Mouse (Mus musculus): ENCODE results near the gene Osbpl8. TPM values are rescaled to one million over a fixed set of nuclear protein-coding genes. Genes with fewer than 3 reads are reported as not detected.

Gene Osbpl8
- polyA plus RNA-seq, 1 experiment from 2014 or later: 6.2 TPM

- H3K4me2 ChIP-seq (ENCODE audit: low read length): no peak overlapping the region
- no peak overlapping the region for H3K27ac ChIP-seq (ENCODE audit: low read depth)
- no peak overlapping the region for H3K9ac ChIP-seq (ENCODE audit: low read length)
- no peaks in the 10 kb centered on the region for H3K4me1 ChIP-seq (replicated peaks; ENCODE audit: control insufficient read depth, insufficient read depth, low read length)
- no peak for DNase-seq (ENCODE audit: low spot score)
- no peak for ATAC-seq (replicated peaks; ENCODE audit: low FRiP score, low TSS enrichment, low read depth)
- WGBS: 84% methylated on average over 3 of the region's 3 CpGs
- no peak overlapping the region for H3K4me3 ChIP-seq (ENCODE audit: low read depth, low read length)
- no peaks in the 10 kb centered on the region for H3K9me3 ChIP-seq (ENCODE audit: control insufficient read depth, low read length)
- no peaks in the 10 kb centered on the region for H3K36me3 ChIP-seq (ENCODE audit: control insufficient read depth, insufficient read depth, low read length)
- H3K27me3 ChIP-seq (replicated peaks; ENCODE audit: control insufficient read depth, insufficient read depth, low read length): no peaks in the 10 kb centered on the region
These were observed 151.4 kb downstream of the Osbpl8 start for GRCm38 (mm10) chr10:111315940-111316339.

- H3K36me3 ChIP-seq (ENCODE audit: control insufficient read depth, insufficient read depth, low read length): no peaks in the 10 kb centered on the region
- no peaks in the 10 kb centered on the region for H3K9me3 ChIP-seq (ENCODE audit: control insufficient read depth, low read length)
- H3K27ac ChIP-seq (ENCODE audit: low read depth): no peak overlapping the region
- DNase-seq (ENCODE audit: low spot score) (no peak), ATAC-seq (replicated peaks; ENCODE audit: low FRiP score, low TSS enrichment, low read depth) (no peak)
- no peak overlapping the region for H3K4me2 ChIP-seq (ENCODE audit: low read length)
- H3K27me3 ChIP-seq (replicated peaks; ENCODE audit: control insufficient read depth, insufficient read depth, low read length): no peaks in the 10 kb centered on the region
- H3K4me1 ChIP-seq (replicated peaks; ENCODE audit: control insufficient read depth, insufficient read depth, low read length): no peaks in the 10 kb centered on the region
- H3K4me3 ChIP-seq (ENCODE audit: low read depth, low read length): no peak overlapping the region
- WGBS: 73% methylated on average over 3 of the region's 3 CpGs
- no peak overlapping the region for H3K9ac ChIP-seq (ENCODE audit: low read length)
These were observed 153.5 kb downstream of the Osbpl8 start for GRCm38 (mm10) chr10:111318021-111318420.

GRCm38 (mm10) chr10:111318805-111319500 lies 154.4 kb downstream of the Osbpl8 start:
- Histone ChIP-seq H3K36me3 (ENCODE audit: control insufficient read depth, insufficient read depth, low read length) (no peaks in the 10 kb centered on the region), H3K4me2 (ENCODE audit: low read length) (no peak overlapping the region), H3K9ac (ENCODE audit: low read length) (no peak overlapping the region), H3K4me1 (replicated peaks; ENCODE audit: control insufficient read depth, insufficient read depth, low read length) (no peaks in the 10 kb centered on the region), H3K9me3 (ENCODE audit: control insufficient read depth, low read length) (no peaks in the 10 kb centered on the region), H3K27me3 (replicated peaks; ENCODE audit: control insufficient read depth, insufficient read depth, low read length) (no peaks in the 10 kb centered on the region), H3K4me3 (ENCODE audit: low read depth, low read length) (no peak overlapping the region), H3K27ac (ENCODE audit: low read depth) (no peak overlapping the region)
- DNase-seq (ENCODE audit: low spot score): no peak
- ATAC-seq (replicated peaks; ENCODE audit: low FRiP score, low TSS enrichment, low read depth): no peak
- 82% methylated on average over 9 of the region's 9 CpGs for WGBS

GRCm38 (mm10) chr10:111320579-111320978 lies 156.0 kb downstream of the Osbpl8 start:
- DNase-seq (ENCODE audit: low spot score) (no peak), ATAC-seq (replicated peaks; ENCODE audit: low FRiP score, low TSS enrichment, low read depth) (no peak)
- Histone ChIP-seq H3K9ac (ENCODE audit: low read length) (no peak overlapping the region), H3K27me3 (replicated peaks; ENCODE audit: control insufficient read depth, insufficient read depth, low read length) (no peaks in the 10 kb centered on the region), H3K4me2 (ENCODE audit: low read length) (no peak overlapping the region), H3K27ac (ENCODE audit: low read depth) (no peak overlapping the region), H3K4me1 (replicated peaks; ENCODE audit: control insufficient read depth, insufficient read depth, low read length) (no peaks in the 10 kb centered on the region), H3K9me3 (ENCODE audit: control insufficient read depth, low read length) (no peaks in the 10 kb centered on the region), H3K4me3 (ENCODE audit: low read depth, low read length) (no peak overlapping the region), H3K36me3 (ENCODE audit: control insufficient read depth, insufficient read depth, low read length) (no peaks in the 10 kb centered on the region)

- DNase-seq (ENCODE audit: low spot score) (no peak), ATAC-seq (replicated peaks; ENCODE audit: low FRiP score, low TSS enrichment, low read depth) (no peak)
- Histone ChIP-seq H3K4me1 (replicated peaks; ENCODE audit: control insufficient read depth, insufficient read depth, low read length) (no peaks in the 10 kb centered on the region), H3K9ac (ENCODE audit: low read length) (no peak overlapping the region), H3K27ac (ENCODE audit: low read depth) (no peak overlapping the region), H3K27me3 (replicated peaks; ENCODE audit: control insufficient read depth, insufficient read depth, low read length) (no peaks in the 10 kb centered on the region), H3K9me3 (ENCODE audit: control insufficient read depth, low read length) (no peaks in the 10 kb centered on the region), H3K4me3 (ENCODE audit: low read depth, low read length) (no peak overlapping the region), H3K4me2 (ENCODE audit: low read length) (no peak overlapping the region), H3K36me3 (ENCODE audit: control insufficient read depth, insufficient read depth, low read length) (no peaks in the 10 kb centered on the region)
- 73% methylated on average over 4 of the region's 4 CpGs for WGBS
These were observed 163.4 kb downstream of the Osbpl8 start for GRCm38 (mm10) chr10:111327957-111328356.

GRCm38 (mm10) chr10:111329326-111329725 lies 164.8 kb downstream of the Osbpl8 start:
- no peaks in the 10 kb centered on the region for H3K9me3 ChIP-seq (ENCODE audit: control insufficient read depth, low read length)
- no peak overlapping the region for H3K4me3 ChIP-seq (ENCODE audit: low read depth, low read length)
- no peak overlapping the region for H3K4me2 ChIP-seq (ENCODE audit: low read length)
- no peak overlapping the region for H3K9ac ChIP-seq (ENCODE audit: low read length)
- H3K4me1 ChIP-seq (replicated peaks; ENCODE audit: control insufficient read depth, insufficient read depth, low read length): no peaks in the 10 kb centered on the region
- no peaks in the 10 kb centered on the region for H3K36me3 ChIP-seq (ENCODE audit: control insufficient read depth, insufficient read depth, low read length)
- no peaks in the 10 kb centered on the region for H3K27me3 ChIP-seq (replicated peaks; ENCODE audit: control insufficient read depth, insufficient read depth, low read length)
- DNase-seq (ENCODE audit: low spot score): no peak
- no peak overlapping the region for H3K27ac ChIP-seq (ENCODE audit: low read depth)
- ATAC-seq (replicated peaks; ENCODE audit: low FRiP score, low TSS enrichment, low read depth): no peak
- 85% methylated on average over 5 of the region's 5 CpGs for WGBS

GRCm38 (mm10) chr10:111334902-111335301 lies 170.3 kb downstream of the Osbpl8 start:
- 95% methylated on average over 2 of the region's 2 CpGs for WGBS
- Histone ChIP-seq H3K36me3 (ENCODE audit: control insufficient read depth, insufficient read depth, low read length) (no peaks in the 10 kb centered on the region), H3K27me3 (replicated peaks; ENCODE audit: control insufficient read depth, insufficient read depth, low read length) (no peaks in the 10 kb centered on the region), H3K4me3 (ENCODE audit: low read depth, low read length) (no peak overlapping the region), H3K4me1 (replicated peaks; ENCODE audit: control insufficient read depth, insufficient read depth, low read length) (0 out of 2 replicates have a peak, but pooled peaks cover 3% of the 10 kb centered on the region), H3K4me2 (ENCODE audit: low read length) (no peak overlapping the region), H3K9ac (ENCODE audit: low read length) (no peak overlapping the region), H3K9me3 (ENCODE audit: control insufficient read depth, low read length) (no peaks in the 10 kb centered on the region), H3K27ac (ENCODE audit: low read depth) (no peak overlapping the region)
- ATAC-seq (replicated peaks; ENCODE audit: low FRiP score, low TSS enrichment, low read depth): no peak; the same call in 1 of the 2 replicates
- no peak for DNase-seq (ENCODE audit: low spot score)

- 17% methylated on average over 29 of the region's 29 CpGs for WGBS
- ATAC-seq (replicated peaks; ENCODE audit: low FRiP score, low TSS enrichment, low read depth) (peak; percentile 59; the same call in 1 of the 2 replicates), DNase-seq (ENCODE audit: low spot score) (peak; percentile 63)
- Histone ChIP-seq H3K9me3 (ENCODE audit: control insufficient read depth, low read length) (no peaks in the 10 kb centered on the region), H3K4me3 (ENCODE audit: low read depth, low read length) (0 out of 2 replicates have a peak overlapping the region, but pooled peaks have one; percentile 11), H3K4me2 (ENCODE audit: low read length) (peak overlapping the region; percentile 47), H3K9ac (ENCODE audit: low read length) (no peak overlapping the region), H3K27me3 (replicated peaks; ENCODE audit: control insufficient read depth, insufficient read depth, low read length) (no peaks in the 10 kb centered on the region), H3K4me1 (replicated peaks; ENCODE audit: control insufficient read depth, insufficient read depth, low read length) (0 out of 2 replicates have a peak, but pooled peaks cover 3% of the 10 kb centered on the region), H3K27ac (ENCODE audit: low read depth) (no peak overlapping the region), H3K36me3 (ENCODE audit: control insufficient read depth, insufficient read depth, low read length) (no peaks in the 10 kb centered on the region)
These were observed 171.2 kb downstream of the Osbpl8 start for GRCm38 (mm10) chr10:111335517-111336352.
